Comparison of ENCODE assay signal across 8 mouse cellular contexts in genomic region chr5:107900206-107901013, GRCm38 (mm10). TPM values are rescaled to one million over a fixed set of nuclear protein-coding genes. Genes with fewer than 3 reads are reported as not detected.
DNase-seq lines count a peak whose midpoint lies in the region; ATAC-seq and TF ChIP-seq lines count a peak whose summit lies in the region.

Gene Rpl5 (plus strand): TSS chr5:107900502.

- 2% methylated on average over 66 of the region's 66 CpGs for WGBS in bone marrow, adult 2 months
- WGBS in embryonic facial prominence, embryonic 15.5 days, result 4% methylated on average over 66 of the region's 66 CpGs
- WGBS in limb, embryonic 14.5 days, result 4% methylated on average over 64 of the region's 66 CpGs
- WGBS in midbrain, postnatal 0 days, result 5% methylated on average over 59 of the region's 66 CpGs

- H3K4me3 ChIP-seq in bone marrow, adult 2 months (replicated peaks; ENCODE audit: control insufficient read depth, low read depth, low read length), result peak within 1 kb of the TSS; percentile 90
- H3K4me3 ChIP-seq in embryonic facial prominence, embryonic 15.5 days (replicated peaks), result peak within 1 kb of the TSS; percentile 97
- H3K4me3 ChIP-seq in limb, embryonic 14.5 days (replicated peaks; ENCODE audit: low read length), result peak within 1 kb of the TSS; percentile 99
- H3K4me3 ChIP-seq in midbrain, postnatal 0 days (ENCODE audit: low read depth, low read length), result peak within 1 kb of the TSS; percentile 98

- peak within 1 kb of the TSS; percentile 99 for H3K9ac ChIP-seq in embryonic facial prominence, embryonic 15.5 days
- peak within 1 kb of the TSS; percentile 99 for H3K9ac ChIP-seq in limb, embryonic 14.5 days (ENCODE audit: low read depth, low read length, severe bottlenecking)
- peak within 1 kb of the TSS; percentile 96 for H3K9ac ChIP-seq in midbrain, postnatal 0 days (replicated peaks; ENCODE audit: low read length, poor library complexity, severe bottlenecking)

- no peaks in the 10 kb centered on the region; the same call in 1 of the 2 replicates for H3K4me1 ChIP-seq in bone marrow, adult 2 months (ENCODE audit: control insufficient read depth, insufficient read depth, low read length)
- peaks cover 4% of the 10 kb centered on the region; the same call in 1 of the 2 replicates for H3K4me1 ChIP-seq in embryonic facial prominence, embryonic 15.5 days
- 0 out of 2 replicates have a peak, but pooled peaks cover 3% of the 10 kb centered on the region for H3K4me1 ChIP-seq in limb, embryonic 14.5 days (ENCODE audit: control insufficient read depth, insufficient read depth, low read length)
- H3K4me1 ChIP-seq in midbrain, postnatal 0 days (ENCODE audit: insufficient read depth, low read length), result no peaks in the 10 kb centered on the region

- peak; percentile 82 for TF ChIP-seq POLR2A in bone marrow, adult 2 months (IDR thresholded peaks at IDR 0.05; ENCODE audit: borderline replicate concordance, control insufficient read depth, low read depth, low read length)
- TF ChIP-seq POLR2A in limb, embryonic 14.5 days (IDR thresholded peaks at IDR 0.05; ENCODE audit: borderline replicate concordance, extremely low read depth, insufficient read depth, insufficient read length), result peak; percentile 85; the same call in 1 of the 2 replicates

- peak within 1 kb of the TSS; percentile 59 for H3K4me2 ChIP-seq in embryonic facial prominence, embryonic 15.5 days (replicated peaks)
- H3K4me2 ChIP-seq in limb, embryonic 14.5 days (replicated peaks; ENCODE audit: low read depth, low read length, severe bottlenecking), result peak within 1 kb of the TSS; percentile 72
- H3K4me2 ChIP-seq in midbrain, postnatal 0 days (ENCODE audit: low read depth, low read length, poor library complexity, severe bottlenecking), result peak within 1 kb of the TSS; percentile 47

- ATAC-seq in embryonic facial prominence, embryonic 15.5 days (ENCODE audit: insufficient number of reproducible peaks, low FRiP score, low TSS enrichment, low read depth), result peak; percentile 95
- ATAC-seq in limb, embryonic 14.5 days (ENCODE audit: low FRiP score, low read depth), result peak; percentile 95
- peak; percentile 97 for ATAC-seq in midbrain, postnatal 0 days (ENCODE audit: low FRiP score)

- H3K27ac ChIP-seq in bone marrow, adult 2 months (ENCODE audit: control insufficient read depth, insufficient read depth, low read depth, low read length, poor library complexity), result peak within 1 kb of the TSS; percentile 62
- H3K27ac ChIP-seq in embryonic facial prominence, embryonic 15.5 days (replicated peaks), result peak within 1 kb of the TSS; percentile 92
- peak within 1 kb of the TSS; percentile 89 for H3K27ac ChIP-seq in limb, embryonic 14.5 days (replicated peaks; ENCODE audit: low read depth, low read length)
- H3K27ac ChIP-seq in midbrain, postnatal 0 days (ENCODE audit: low read depth, low read length), result peak within 1 kb of the TSS; percentile 93

- no peaks in the 10 kb centered on the region for H3K27me3 ChIP-seq in embryonic facial prominence, embryonic 15.5 days
- H3K27me3 ChIP-seq in limb, embryonic 14.5 days (ENCODE audit: control insufficient read depth, insufficient read depth, low read length), result no peaks in the 10 kb centered on the region
- no peaks in the 10 kb centered on the region for H3K27me3 ChIP-seq in midbrain, postnatal 0 days (ENCODE audit: insufficient read depth, low read length)

- no peaks in the 10 kb centered on the region for H3K9me3 ChIP-seq in embryonic facial prominence, embryonic 15.5 days (replicated peaks)
- no peaks in the 10 kb centered on the region for H3K9me3 ChIP-seq in limb, embryonic 14.5 days (ENCODE audit: control insufficient read depth, low read length)
- no peaks in the 10 kb centered on the region for H3K9me3 ChIP-seq in midbrain, postnatal 0 days (ENCODE audit: low read length)

- DNase-seq in 416B (ENCODE audit: low read depth), result peak; percentile 97
- DNase-seq in heart, adult 8-10 months (ENCODE audit: low spot score), result peak; percentile 96
- DNase-seq in kidney, adult 9 months, result peak; percentile 97
- DNase-seq in limb, embryonic 14.5 days (ENCODE audit: low spot score), result peak; percentile 98
- DNase-seq in midbrain, postnatal 0 days (ENCODE audit: low spot score), result peak; percentile 98
- DNase-seq in spleen, postnatal 14 days (ENCODE audit: low spot score in 2 of 2), result peak; percentile 93 to 97

- H3K36me3 ChIP-seq in embryonic facial prominence, embryonic 15.5 days, result peaks cover 24% of the 10 kb centered on the region
- peaks cover 34% of the 10 kb centered on the region for H3K36me3 ChIP-seq in limb, embryonic 14.5 days (ENCODE audit: control insufficient read depth, insufficient read depth, low read length)
- H3K36me3 ChIP-seq in midbrain, postnatal 0 days (ENCODE audit: insufficient read depth, low read length), result peaks cover 8% of the 10 kb centered on the region; the same call in 1 of the 2 replicates

- peak; percentile 98 for TF ChIP-seq CTCF in bone marrow, adult 2 months (IDR thresholded peaks at IDR 0.05; ENCODE audit: control insufficient read depth, insufficient read depth, low read length)
- peak; percentile 98 for TF ChIP-seq CTCF in midbrain, postnatal 0 days (IDR thresholded peaks at IDR 0.05)

RNA-seq across cellular contexts. Expression of gene Rpl5, which starts in this region (rescaled TPM):
- polyA plus RNA-seq in bone marrow, adult 2 months (2011; ENCODE audit: insufficient read depth, insufficient read length, low replicate concordance, missing spikeins), result 31.5 and 104 TPM in 2 replicates
- 63.4 and 65.9 TPM in 2 replicates for polyA plus RNA-seq in embryonic facial prominence, embryonic 15.5 days (2015; fragmentation: Nextera tagmentation; extraction: Ambion mirVana)
- total RNA-seq in heart, adult 8-10 months (2022), result 10 to 100 TPM; 24.1 to 35.4 (median 32.1) TPM
- polyA plus RNA-seq in limb, embryonic 14.5 days (2012; rRNA removed), result 257 and 273 TPM in 2 replicates
- 66.4 and 68.7 TPM in 2 replicates for polyA plus RNA-seq in limb, embryonic 14.5 days (2014; fragmentation: Nextera tagmentation; extraction: Ambion mirVana)
- total RNA-seq in midbrain, postnatal 0 days (2014; rRNA removed), result 128 and 189 TPM in 2 replicates
- polyA plus RNA-seq in midbrain, postnatal 0 days (2015; fragmentation: Nextera tagmentation; extraction: Ambion mirVana), result 62.2 and 63.1 TPM in 2 replicates

Comparison
In these comparisons a context has a peak if more than half of its experiments do, and no peak if none do; other contexts are left out.
1. Peak in every context shown above with its lines: DNase-seq, ATAC-seq, H3K4me3 ChIP-seq and H3K27ac ChIP-seq.